Mouse (Mus musculus) kidney, adult 9 months (tissue): ENCODE results near the gene Hykk.

Experiments used
- DNase-seq: peaks from one replicate; pipeline ENCODE4 v3.0.0; 2022

Hykk gene

DNA sequence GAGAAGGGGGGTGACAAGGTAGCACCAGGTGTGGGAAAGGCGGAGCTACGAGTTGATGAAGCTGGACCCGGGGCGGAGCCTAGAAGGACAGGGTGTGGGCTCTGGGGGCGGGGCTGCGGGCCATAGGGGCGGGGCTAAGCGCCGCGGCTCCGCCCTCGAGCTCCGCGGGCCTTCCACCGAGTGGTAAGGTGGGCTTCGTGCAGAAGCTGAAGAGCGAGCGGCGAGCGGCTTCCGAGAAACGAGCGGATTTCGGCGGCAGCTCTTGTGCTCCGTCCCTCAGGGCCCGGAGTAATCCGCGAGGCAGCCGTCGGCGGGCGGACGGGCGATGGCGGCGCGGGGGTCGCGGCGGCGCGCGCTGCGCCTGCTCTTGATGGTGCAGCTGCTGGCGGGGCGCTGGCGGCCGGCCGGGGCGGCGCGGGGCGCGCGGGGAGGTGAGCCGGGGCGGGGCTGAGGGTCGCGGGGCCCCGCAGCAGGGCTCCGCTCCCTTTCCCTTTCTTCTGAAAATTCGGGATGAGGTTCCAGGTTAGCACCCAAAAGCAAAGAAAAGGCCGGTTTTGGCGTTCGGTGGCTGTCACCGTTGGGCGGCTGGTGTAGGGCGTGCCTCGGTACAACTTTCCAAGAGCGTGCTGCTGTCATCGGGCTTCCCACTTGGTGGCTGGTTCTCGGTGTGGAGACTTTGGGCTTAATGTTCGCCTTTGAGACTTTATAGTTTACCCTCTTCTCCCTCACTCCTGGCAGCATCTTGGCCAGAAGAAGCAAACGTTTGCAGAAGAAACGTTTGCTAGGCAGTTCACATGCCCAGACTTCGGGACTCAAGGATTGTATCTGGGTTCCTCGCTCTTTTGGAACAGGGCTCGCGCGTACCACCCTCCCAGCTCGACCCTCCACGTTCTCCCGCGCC, 64.5 kb downstream of the Hykk start:
- peak; percentile 20 for DNase-seq

DNA sequence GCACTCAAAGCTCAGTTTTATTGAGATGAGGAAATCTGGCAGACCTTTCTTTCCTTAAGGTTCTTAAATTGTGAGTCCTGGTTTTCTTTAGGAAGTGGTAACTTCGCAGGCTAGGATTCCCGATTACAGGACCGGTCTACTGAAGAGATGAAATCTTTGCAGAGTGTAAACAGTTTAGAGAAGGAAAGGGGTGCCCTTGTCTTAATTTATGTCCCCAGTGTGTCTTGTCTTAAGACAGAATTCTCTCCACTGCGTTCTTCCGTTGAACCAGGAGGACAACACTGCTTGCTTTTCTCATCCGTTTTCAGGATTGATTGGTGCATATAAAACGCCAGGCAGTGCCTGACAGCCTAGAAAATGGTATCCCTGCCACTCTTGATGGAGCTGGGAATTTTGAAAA, 65.3 kb downstream of the Hykk start:
- DNase-seq, result no peak

DNA sequence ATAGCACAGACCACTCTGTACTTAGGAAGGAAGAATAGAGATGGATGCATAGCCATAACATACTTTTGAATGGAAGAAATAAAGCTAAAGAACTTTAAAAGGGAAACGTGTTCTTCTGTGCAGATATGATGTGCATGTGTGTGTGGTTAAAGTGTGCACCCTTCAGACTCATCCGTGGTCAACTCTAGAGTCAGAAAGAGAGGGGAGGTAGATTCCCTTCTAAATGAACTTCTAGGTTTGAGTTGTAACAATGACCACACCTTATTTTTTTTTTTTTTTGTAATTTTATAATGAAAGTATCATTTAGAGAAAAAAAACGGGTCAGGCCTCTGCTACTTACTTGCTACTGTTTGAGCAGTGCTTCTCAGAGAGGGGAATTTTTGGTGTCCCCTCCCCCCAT, 73.3 kb downstream of the Hykk start:
- no peak for DNase-seq

DNA sequence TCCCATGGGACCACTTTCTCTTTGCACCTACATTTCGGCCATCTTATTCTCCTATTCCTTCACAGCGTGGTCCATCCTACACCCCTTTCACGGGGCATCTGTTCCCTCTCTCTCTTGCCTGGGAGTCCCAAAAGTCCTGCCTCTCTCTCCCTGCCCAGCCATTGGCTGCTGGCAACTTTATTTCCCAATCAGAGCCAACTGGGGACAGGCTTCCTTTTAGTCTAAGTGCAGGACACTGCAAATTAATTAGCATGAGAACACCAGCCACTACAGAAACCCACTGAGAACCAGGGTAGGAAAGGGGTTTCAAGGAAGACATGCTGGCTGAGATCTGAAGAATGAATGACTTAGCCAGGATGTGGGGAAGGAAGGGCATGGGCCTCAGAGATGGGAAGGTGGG, 77.3 kb downstream of the Hykk start:
- DNase-seq, result no peak

DNA sequence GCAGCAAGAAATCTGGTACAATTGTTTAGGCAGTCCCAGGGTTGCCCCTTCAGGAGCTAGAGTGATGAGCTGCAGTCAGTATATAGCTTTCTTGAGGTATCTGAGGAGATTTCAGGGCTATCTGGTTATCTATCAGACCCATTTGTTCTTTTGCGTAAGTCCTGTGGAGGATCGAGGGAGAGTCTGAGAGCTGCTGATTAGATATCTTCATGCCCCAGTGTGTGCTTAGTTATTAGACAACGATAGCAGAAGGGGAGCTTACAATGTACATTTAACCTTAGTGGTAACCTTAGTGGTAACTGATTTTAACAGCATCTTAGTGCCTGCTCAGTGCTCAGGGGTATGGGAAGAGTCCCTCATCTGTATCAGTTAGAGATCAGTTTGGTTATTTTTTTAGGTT, 78.6 kb downstream of the Hykk start:
- no peak for DNase-seq
